Mouse (Mus musculus): ENCODE data around the gene C1qc. TPM values are rescaled to one million over a fixed set of nuclear protein-coding genes. Genes with fewer than 3 reads are reported as not detected.
A peak's percentile ranks its signal among the peaks of the same experiment; 100 is the strongest.

C1qc gene
- total RNA-seq, 2 experiments from 2014 or later = 0.37 to 2.2 TPM

GRCm38 (mm10) chr4:136896461-136896860 lies 3.6 kb upstream of the C1qc start:
- ATAC-seq (replicated peaks; ENCODE audit: poor library complexity) = no peak

- ATAC-seq (replicated peaks; ENCODE audit: poor library complexity) = no peak
Observed at GRCm38 (mm10) chr4:136895861-136896260, 3.0 kb upstream of the C1qc start.

- no peak for ATAC-seq (replicated peaks; ENCODE audit: poor library complexity)
Observed at GRCm38 (mm10) chr4:136894821-136895220, 2.0 kb upstream of the C1qc start.

- peak; percentile 51 for ATAC-seq (replicated peaks; ENCODE audit: poor library complexity)
Observed at GRCm38 (mm10) chr4:136893691-136894543, 1.1 kb upstream of the C1qc start.

- no peak for ATAC-seq (replicated peaks; ENCODE audit: poor library complexity)
Observed at GRCm38 (mm10) chr4:136892371-136892770, 494 bp downstream of the C1qc start.

- no peak for ATAC-seq (replicated peaks; ENCODE audit: poor library complexity)
Observed at GRCm38 (mm10) chr4:136891115-136891514, 1.8 kb downstream of the C1qc start.

- ATAC-seq (replicated peaks; ENCODE audit: poor library complexity) = no peak
Observed at GRCm38 (mm10) chr4:136889981-136890380, 2.9 kb downstream of the C1qc start.

GRCm38 (mm10) chr4:136887714-136888113 lies 5.2 kb downstream of the C1qc start:
- no peak for ATAC-seq (replicated peaks; ENCODE audit: poor library complexity)

- no peak for ATAC-seq (replicated peaks; ENCODE audit: poor library complexity)
Observed at GRCm38 (mm10) chr4:136886101-136886500, 6.8 kb downstream of the C1qc start, which contains the start of gene C1qb. TSS of gene C1qb (minus strand) at chr4:136886187.

- no peak for ATAC-seq (replicated peaks; ENCODE audit: poor library complexity)
Observed at GRCm38 (mm10) chr4:136878601-136879000, 14.3 kb downstream of the C1qc start.

- ATAC-seq (replicated peaks; ENCODE audit: poor library complexity) = no peak
Observed at GRCm38 (mm10) chr4:136878171-136878570, 14.7 kb downstream of the C1qc start.

GRCm38 (mm10) chr4:136876971-136877370 lies 15.9 kb downstream of the C1qc start:
- peak; percentile 42; the same call in 1 of the 2 replicates for ATAC-seq (replicated peaks; ENCODE audit: poor library complexity)

GRCm38 (mm10) chr4:136875012-136875411 lies 17.9 kb downstream of the C1qc start:
- ATAC-seq (replicated peaks; ENCODE audit: poor library complexity) = no peak

- ATAC-seq (replicated peaks; ENCODE audit: poor library complexity) = no peak
Observed at GRCm38 (mm10) chr4:136868371-136868770, 24.5 kb downstream of the C1qc start.

GRCm38 (mm10) chr4:136867690-136868345 lies 25.0 kb downstream of the C1qc start:
- no peak for ATAC-seq (replicated peaks; ENCODE audit: poor library complexity)

- no peak for ATAC-seq (replicated peaks; ENCODE audit: poor library complexity)
Observed at GRCm38 (mm10) chr4:136865531-136865930, 27.3 kb downstream of the C1qc start.

GRCm38 (mm10) chr4:136864751-136865470 lies 28.0 kb downstream of the C1qc start:
- no peak for ATAC-seq (replicated peaks; ENCODE audit: poor library complexity)

- no peak for ATAC-seq (replicated peaks; ENCODE audit: poor library complexity)
Observed at GRCm38 (mm10) chr4:136863517-136863916, 29.3 kb downstream of the C1qc start.

- no peak for ATAC-seq (replicated peaks; ENCODE audit: poor library complexity)
Observed at GRCm38 (mm10) chr4:136862411-136862810, 30.5 kb downstream of the C1qc start.

GRCm38 (mm10) chr4:136861806-136862205 lies 31.1 kb downstream of the C1qc start:
- ATAC-seq (replicated peaks; ENCODE audit: poor library complexity) = no peak

- ATAC-seq (replicated peaks; ENCODE audit: poor library complexity) = no peak
Observed at GRCm38 (mm10) chr4:136860022-136860421, 32.8 kb downstream of the C1qc start.
